Mouse (Mus musculus): ENCODE measurements around the gene Cox17. TPM values are rescaled to one million over a fixed set of nuclear protein-coding genes. Genes with fewer than 3 reads are reported as not detected.
A peak's percentile ranks its signal among the peaks of the same experiment; 100 is the strongest.

The Cox17 gene
- polyA plus RNA-seq, 1 experiment from 2014 or later: 557 TPM

GRCm38 (mm10) chr16:38389284-38389893 lies 42.6 kb downstream of the Cox17 start:
- Histone ChIP-seq H3K4me2 (replicated peaks; ENCODE audit: low read depth) (no peak overlapping the region), H3K27ac (ENCODE audit: low read depth, low read length) (no peak overlapping the region), H3K27me3 (replicated peaks; ENCODE audit: control insufficient read depth, insufficient read depth, low read length) (no peaks in the 10 kb centered on the region), H3K9ac (ENCODE audit: low read depth, low read length) (no peak overlapping the region), H3K4me3 (ENCODE audit: low read depth, low read length) (no peak overlapping the region), H3K9me3 (ENCODE audit: control insufficient read depth) (no peaks in the 10 kb centered on the region), H3K4me1 (replicated peaks; ENCODE audit: control insufficient read depth, insufficient read depth, low read length) (no peaks in the 10 kb centered on the region), H3K36me3 (ENCODE audit: control insufficient read depth, insufficient read depth) (no peaks in the 10 kb centered on the region)
- 75% methylated on average over 8 of the region's 8 CpGs for WGBS
- TF ChIP-seq CTCF (IDR thresholded peaks at IDR 0.05; ENCODE audit: low read depth): no peak
- no peak for ATAC-seq

- 85% methylated on average over 7 of the region's 7 CpGs for WGBS
- Histone ChIP-seq H3K4me1 (replicated peaks; ENCODE audit: control insufficient read depth, insufficient read depth, low read length) (no peaks in the 10 kb centered on the region), H3K9ac (ENCODE audit: low read depth, low read length) (no peak overlapping the region), H3K4me2 (replicated peaks; ENCODE audit: low read depth) (no peak overlapping the region), H3K9me3 (ENCODE audit: control insufficient read depth) (no peaks in the 10 kb centered on the region), H3K4me3 (ENCODE audit: low read depth, low read length) (no peak overlapping the region), H3K27me3 (replicated peaks; ENCODE audit: control insufficient read depth, insufficient read depth, low read length) (no peaks in the 10 kb centered on the region), H3K27ac (ENCODE audit: low read depth, low read length) (no peak overlapping the region), H3K36me3 (ENCODE audit: control insufficient read depth, insufficient read depth) (no peaks in the 10 kb centered on the region)
- ATAC-seq: no peak
- TF ChIP-seq CTCF (IDR thresholded peaks at IDR 0.05; ENCODE audit: low read depth): no peak
Observed at GRCm38 (mm10) chr16:38390322-38390721, 43.5 kb downstream of the Cox17 start.

GRCm38 (mm10) chr16:38392126-38392894 lies 45.5 kb downstream of the Cox17 start:
- WGBS: 68% methylated on average over 23 of the region's 23 CpGs
- H3K27ac ChIP-seq (ENCODE audit: low read depth, low read length): no peak overlapping the region
- H3K9me3 ChIP-seq (ENCODE audit: control insufficient read depth): no peaks in the 10 kb centered on the region
- H3K4me3 ChIP-seq (ENCODE audit: low read depth, low read length): no peak overlapping the region
- H3K4me2 ChIP-seq (replicated peaks; ENCODE audit: low read depth): no peak overlapping the region
- no peaks in the 10 kb centered on the region for H3K27me3 ChIP-seq (replicated peaks; ENCODE audit: control insufficient read depth, insufficient read depth, low read length)
- H3K36me3 ChIP-seq (ENCODE audit: control insufficient read depth, insufficient read depth): no peaks in the 10 kb centered on the region
- no peaks in the 10 kb centered on the region for H3K4me1 ChIP-seq (replicated peaks; ENCODE audit: control insufficient read depth, insufficient read depth, low read length)
- H3K9ac ChIP-seq (ENCODE audit: low read depth, low read length): no peak overlapping the region
- TF ChIP-seq CTCF (IDR thresholded peaks at IDR 0.05; ENCODE audit: low read depth): no peak
- no peak for ATAC-seq

GRCm38 (mm10) chr16:38394191-38394618 lies 47.4 kb downstream of the Cox17 start:
- WGBS: 86% methylated on average over 8 of the region's 8 CpGs
- Histone ChIP-seq H3K36me3 (ENCODE audit: control insufficient read depth, insufficient read depth) (no peaks in the 10 kb centered on the region), H3K27me3 (replicated peaks; ENCODE audit: control insufficient read depth, insufficient read depth, low read length) (no peaks in the 10 kb centered on the region), H3K9me3 (ENCODE audit: control insufficient read depth) (no peaks in the 10 kb centered on the region), H3K9ac (ENCODE audit: low read depth, low read length) (no peak overlapping the region), H3K27ac (ENCODE audit: low read depth, low read length) (no peak overlapping the region), H3K4me2 (replicated peaks; ENCODE audit: low read depth) (no peak overlapping the region), H3K4me1 (replicated peaks; ENCODE audit: control insufficient read depth, insufficient read depth, low read length) (no peaks in the 10 kb centered on the region), H3K4me3 (ENCODE audit: low read depth, low read length) (no peak overlapping the region)
- ATAC-seq: no peak
- no peak for TF ChIP-seq CTCF (IDR thresholded peaks at IDR 0.05; ENCODE audit: low read depth)

- Histone ChIP-seq H3K9ac (ENCODE audit: low read depth, low read length) (no peak overlapping the region), H3K36me3 (ENCODE audit: control insufficient read depth, insufficient read depth) (no peaks in the 10 kb centered on the region), H3K9me3 (ENCODE audit: control insufficient read depth) (no peaks in the 10 kb centered on the region), H3K4me3 (ENCODE audit: low read depth, low read length) (no peak overlapping the region), H3K27ac (ENCODE audit: low read depth, low read length) (no peak overlapping the region), H3K4me2 (replicated peaks; ENCODE audit: low read depth) (no peak overlapping the region), H3K4me1 (replicated peaks; ENCODE audit: control insufficient read depth, insufficient read depth, low read length) (no peaks in the 10 kb centered on the region), H3K27me3 (replicated peaks; ENCODE audit: control insufficient read depth, insufficient read depth, low read length) (no peaks in the 10 kb centered on the region; the same call in 1 of the 2 replicates)
- ATAC-seq: no peak
- WGBS: 66% methylated on average over 6 of the region's 6 CpGs
- no peak for TF ChIP-seq CTCF (IDR thresholded peaks at IDR 0.05; ENCODE audit: low read depth)
Observed at GRCm38 (mm10) chr16:38395060-38395730, 48.4 kb downstream of the Cox17 start.

GRCm38 (mm10) chr16:38396155-38396554 lies 49.4 kb downstream of the Cox17 start:
- Histone ChIP-seq H3K27ac (ENCODE audit: low read depth, low read length) (no peak overlapping the region), H3K9me3 (ENCODE audit: control insufficient read depth) (no peaks in the 10 kb centered on the region), H3K4me3 (ENCODE audit: low read depth, low read length) (no peak overlapping the region), H3K9ac (ENCODE audit: low read depth, low read length) (no peak overlapping the region), H3K4me2 (replicated peaks; ENCODE audit: low read depth) (peak overlapping the region; percentile 21; the same call in 1 of the 2 replicates), H3K36me3 (ENCODE audit: control insufficient read depth, insufficient read depth) (no peaks in the 10 kb centered on the region), H3K27me3 (replicated peaks; ENCODE audit: control insufficient read depth, insufficient read depth, low read length) (no peaks in the 10 kb centered on the region; the same call in 1 of the 2 replicates), H3K4me1 (replicated peaks; ENCODE audit: control insufficient read depth, insufficient read depth, low read length) (no peaks in the 10 kb centered on the region)
- no peak for ATAC-seq
- no peak for TF ChIP-seq CTCF (IDR thresholded peaks at IDR 0.05; ENCODE audit: low read depth)
- WGBS: 33% methylated on average over 13 of the region's 13 CpGs

Data from intestine, postnatal 0 days (tissue).